Mouse (Mus musculus) stomach, embryonic 14.5 days (tissue): ENCODE results near the gene Nrros. TPM values are rescaled to one million over a fixed set of nuclear protein-coding genes. Genes with fewer than 3 reads are reported as not detected.
A peak's percentile ranks its signal among the peaks of the same experiment; 100 is the strongest.

Experiments
- ATAC-seq: fragments of 200-750 bp; cut with Nextera tagmentation; 2 replicates; pipeline ENCODE4 v1.8.0; 2017; ENCODE audit warnings: low read depth, moderate TSS enrichment; ENCODE audit not compliant: insufficient number of reproducible peaks, insufficient read depth, low FRiP score
- H3K27ac ChIP-seq: fragments of 300-500 bp; sonication (generic); 2 replicates; pipeline ENCODE4 v1.5.1; 2014; ENCODE audit warnings: mild to moderate bottlenecking, low read length, moderate library complexity, mixed read lengths
- H3K27me3 ChIP-seq: fragments of 300-500 bp; sonication (generic); 2 replicates; pipeline ENCODE4 v1.6.1; 2014; ENCODE audit warnings: low read length, control low read depth, mixed read lengths; ENCODE audit not compliant: control insufficient read depth, insufficient read depth
- H3K36me3 ChIP-seq: fragments of 300-500 bp; sonication (generic); 2 replicates; pipeline ENCODE4 v1.6.1; 2014; ENCODE audit warnings: mild to moderate bottlenecking, control low read depth, low read length, moderate library complexity, mixed read lengths; ENCODE audit not compliant: control insufficient read depth, insufficient read depth
- H3K4me1 ChIP-seq: fragments of 300-500 bp; sonication (generic); 2 replicates; pipeline ENCODE4 v1.6.1; 2014; ENCODE audit warnings: low read length, control low read depth, mixed read lengths; ENCODE audit not compliant: control insufficient read depth, insufficient read depth
- H3K4me2 ChIP-seq: fragments of 300-500 bp; sonication (generic); replicated peaks from 2 replicates; pipeline ENCODE4 v1.6.1; 2014; ENCODE audit warnings: low read depth, low read length, control low read depth
- H3K4me3 ChIP-seq: fragments of 300-500 bp; sonication (generic); 2 replicates; pipeline ENCODE4 v1.5.1; 2014; ENCODE audit warnings: low read depth, low read length, control low read depth
- H3K9ac ChIP-seq: fragments of 300-500 bp; sonication (generic); replicated peaks from 2 replicates; pipeline ENCODE4 v1.6.1; 2014; ENCODE audit warnings: low read depth, mild to moderate bottlenecking, control low read depth, low read length, moderate library complexity, mixed read lengths
- H3K9me3 ChIP-seq: fragments of 300-500 bp; sonication (generic); 2 replicates; pipeline ENCODE4 v1.6.1; 2016; ENCODE audit warnings: low read depth, low read length, control low read depth; ENCODE audit not compliant: control insufficient read depth
- WGBS: fragments of 180-500 bp; shearing (Covaris S2); extraction: QIAGEN DNeasy Blood & Tissue Kit; methylation state at CpG from one replicate; pipeline ENCODE4 v1.1.7; 2014; 5-methylcytosine and 5-hydroxymethylcytosine counted together
- polyA plus RNA-seq: library from polyadenylated mRNA; unstranded; fragments of >200 nt; fragmentation: Nextera tagmentation; extraction: Ambion mirVana; gene quantifications from 2 replicates; pipeline ENCODE4 v1.2.1, GENCODE M21; 2014

Nrros gene
- polyA plus RNA-seq, 1 experiment from 2014 or later = 16.0 TPM

DNA sequence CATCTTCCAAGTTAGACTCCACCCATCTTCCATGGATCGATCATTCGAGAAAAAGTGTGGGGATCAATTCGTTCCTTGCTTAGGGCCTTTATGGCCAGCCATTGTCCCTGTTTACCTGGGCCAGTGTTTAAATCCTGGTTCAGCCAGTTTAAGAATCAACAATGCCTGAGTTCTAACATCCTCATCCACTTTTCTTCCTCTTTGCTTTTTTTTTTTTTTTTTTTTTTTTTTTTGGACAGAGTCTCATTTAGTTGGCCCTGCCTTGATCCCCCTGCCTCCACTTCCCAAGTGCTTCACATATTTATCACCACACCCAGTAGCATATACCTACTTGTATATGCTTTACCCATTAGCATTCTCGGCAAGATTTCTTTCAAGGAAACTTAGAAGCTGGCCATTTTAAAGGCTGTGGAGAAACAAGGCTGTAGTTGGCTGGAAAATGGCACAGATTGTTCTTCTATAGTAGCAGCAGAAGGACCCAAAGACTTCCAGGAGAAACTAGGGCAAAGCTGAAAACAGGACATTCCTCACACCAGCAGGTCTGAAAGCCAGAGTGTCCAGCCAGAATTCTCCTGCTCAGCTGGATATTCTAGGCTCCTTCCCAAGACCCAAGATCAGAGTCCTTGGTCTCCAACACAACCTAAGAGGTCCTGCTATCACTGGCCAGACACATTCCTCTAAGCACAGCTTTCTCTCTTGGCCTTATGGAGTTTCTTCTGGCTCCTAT lies 2.6 kb upstream of the Nrros start:
- H3K4me3 ChIP-seq = no peak overlapping the region
- no peaks in the 10 kb centered on the region for H3K36me3 ChIP-seq
- H3K27me3 ChIP-seq = no peaks in the 10 kb centered on the region
- H3K27ac ChIP-seq = no peak overlapping the region
- no peak overlapping the region for H3K4me2 ChIP-seq
- H3K9ac ChIP-seq = no peak overlapping the region
- no peak for ATAC-seq
- H3K9me3 ChIP-seq = no peaks in the 10 kb centered on the region
- H3K4me1 ChIP-seq = peaks cover 5% of the 10 kb centered on the region; the same call in 1 of the 2 replicates
- 93% methylated on average over 4 of the region's 4 CpGs for WGBS

DNA sequence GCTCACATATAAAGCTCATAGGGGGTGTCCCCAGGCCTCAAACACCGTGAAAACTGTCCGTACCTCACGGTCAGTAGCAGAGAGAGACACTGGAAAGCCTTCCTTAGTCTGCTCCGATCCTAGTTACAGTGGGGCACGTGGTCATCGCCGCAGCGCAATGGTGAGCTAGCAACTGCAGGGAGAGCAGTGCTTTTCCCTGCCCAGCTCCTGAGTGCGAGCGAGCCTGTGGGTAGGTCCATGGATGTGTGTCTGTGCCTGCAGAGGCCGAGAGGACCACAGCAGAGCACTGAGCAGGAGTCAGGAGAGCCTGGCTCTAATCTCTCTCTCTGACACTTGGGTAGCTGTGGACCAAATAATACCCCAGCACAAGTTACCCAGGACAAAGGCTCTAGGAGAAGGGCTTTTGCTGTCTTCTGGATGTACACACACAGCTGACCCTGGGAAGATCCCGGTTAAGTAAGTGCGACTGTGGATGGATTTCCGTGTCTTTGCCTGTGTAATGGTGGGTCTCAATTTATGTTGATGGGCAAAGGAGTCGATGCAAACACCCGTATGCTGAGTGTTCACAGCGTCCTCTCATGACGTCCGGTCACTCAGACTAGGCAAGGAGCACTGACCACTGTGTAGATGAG lies 882 bp downstream of the Nrros start:
- Histone ChIP-seq H3K27ac (no peak overlapping the region), H3K9me3 (no peaks in the 10 kb centered on the region), H3K27me3 (no peaks in the 10 kb centered on the region), H3K36me3 (no peaks in the 10 kb centered on the region), H3K4me3 (peak overlapping the region; percentile 23; the same call in 1 of the 2 replicates), H3K4me1 (peaks cover 5% of the 10 kb centered on the region; the same call in 1 of the 2 replicates), H3K9ac (no peak overlapping the region), H3K4me2 (peak overlapping the region; percentile 67)
- ATAC-seq = no peak
- WGBS = 63% methylated on average over 19 of the region's 19 CpGs

DNA sequence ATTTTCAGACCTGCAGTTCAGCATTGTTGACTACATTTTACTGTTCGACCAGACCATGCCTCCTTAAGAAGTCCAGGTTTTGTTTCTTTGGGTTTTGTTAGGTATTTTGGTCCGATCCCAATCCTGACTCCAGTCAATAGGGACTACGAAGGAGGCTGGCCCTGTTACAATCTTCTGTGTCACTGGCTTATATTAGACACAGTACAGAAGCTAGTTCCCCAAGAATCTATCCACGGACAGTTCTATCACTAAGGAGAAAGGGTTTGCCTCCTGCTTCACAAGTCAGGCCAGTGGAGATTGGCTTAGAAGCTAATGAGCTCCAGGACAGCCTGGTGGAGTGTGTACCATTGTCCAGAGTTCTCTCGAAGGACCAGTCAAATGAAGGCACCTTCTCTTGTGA lies 1.5 kb downstream of the Nrros start:
- Histone ChIP-seq H3K4me2 (no peak overlapping the region; the same call in 1 of the 2 replicates), H3K4me3 (no peak overlapping the region), H3K27ac (no peak overlapping the region), H3K36me3 (no peaks in the 10 kb centered on the region), H3K9ac (no peak overlapping the region), H3K27me3 (no peaks in the 10 kb centered on the region), H3K9me3 (no peaks in the 10 kb centered on the region), H3K4me1 (peaks cover 5% of the 10 kb centered on the region; the same call in 1 of the 2 replicates)
- no peak for ATAC-seq
- WGBS = 77% methylated on average over 5 of the region's 5 CpGs

GRCm38 (mm10) chr16:32163392-32163791 lies 2.0 kb downstream of the Nrros start:
- H3K9me3 ChIP-seq = no peaks in the 10 kb centered on the region
- no peaks in the 10 kb centered on the region for H3K27me3 ChIP-seq
- peaks cover 5% of the 10 kb centered on the region; the same call in 1 of the 2 replicates for H3K4me1 ChIP-seq
- ATAC-seq = no peak
- H3K27ac ChIP-seq = no peak overlapping the region
- no peak overlapping the region for H3K4me2 ChIP-seq
- no peaks in the 10 kb centered on the region for H3K36me3 ChIP-seq
- no peak overlapping the region for H3K9ac ChIP-seq
- 81% methylated on average over 4 of the region's 4 CpGs for WGBS
- no peak overlapping the region for H3K4me3 ChIP-seq

- Histone ChIP-seq H3K36me3 (no peaks in the 10 kb centered on the region), H3K4me1 (peaks cover 5% of the 10 kb centered on the region; the same call in 1 of the 2 replicates), H3K9me3 (no peaks in the 10 kb centered on the region), H3K27me3 (no peaks in the 10 kb centered on the region), H3K27ac (no peak overlapping the region), H3K9ac (no peak overlapping the region), H3K4me2 (no peak overlapping the region), H3K4me3 (no peak overlapping the region)
- ATAC-seq = no peak
- WGBS = 86% methylated on average over 9 of the region's 9 CpGs
Observed at GRCm38 (mm10) chr16:32160742-32161323, 4.6 kb downstream of the Nrros start.

DNA sequence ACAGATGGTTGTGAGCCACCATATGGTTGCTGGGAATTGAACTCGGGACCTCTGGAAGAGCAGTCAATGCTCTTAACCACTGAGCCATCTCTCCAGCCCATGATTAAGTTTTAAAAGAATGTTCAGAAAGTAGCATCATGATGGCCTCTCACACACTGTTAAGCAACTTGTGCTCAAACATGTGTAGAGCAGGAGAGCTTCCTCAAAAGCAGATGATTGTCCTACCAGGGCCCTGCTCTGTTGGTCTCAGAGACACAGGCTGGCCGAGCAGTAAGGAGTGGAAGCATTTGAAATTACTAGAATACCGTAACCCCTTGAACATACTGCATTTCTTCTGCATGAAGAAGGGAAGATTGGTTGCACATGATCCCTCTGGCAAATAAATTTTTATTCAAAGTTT lies 6.4 kb downstream of the Nrros start:
- Histone ChIP-seq H3K27me3 (no peaks in the 10 kb centered on the region), H3K27ac (no peak overlapping the region), H3K9me3 (no peaks in the 10 kb centered on the region), H3K36me3 (no peaks in the 10 kb centered on the region), H3K4me3 (no peak overlapping the region), H3K4me2 (no peak overlapping the region), H3K9ac (no peak overlapping the region), H3K4me1 (no peaks in the 10 kb centered on the region)
- 90% methylated on average over 3 of the region's 3 CpGs for WGBS
- ATAC-seq = no peak

DNA sequence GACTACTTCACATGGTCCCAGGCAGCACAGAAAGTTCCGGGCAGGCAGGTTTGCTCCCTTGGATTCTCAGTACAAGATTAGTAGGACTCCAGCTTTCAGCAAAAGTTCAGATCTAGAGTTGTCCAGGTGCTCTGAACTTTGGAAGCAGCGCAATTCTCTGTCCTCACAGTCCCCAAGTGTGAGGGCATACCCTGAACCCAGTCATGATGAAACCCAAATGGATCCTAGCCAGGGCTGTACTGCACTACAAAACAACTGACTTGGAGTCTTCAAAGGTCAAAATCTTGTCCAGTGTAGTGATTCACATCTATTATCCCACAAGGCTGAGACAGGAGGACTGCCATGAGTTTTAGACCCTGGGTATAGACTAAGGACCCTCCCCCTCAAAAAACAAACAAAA lies 8.0 kb downstream of the Nrros start:
- H3K4me2 ChIP-seq = no peak overlapping the region
- H3K4me1 ChIP-seq = no peaks in the 10 kb centered on the region
- no peaks in the 10 kb centered on the region for H3K9me3 ChIP-seq
- 75% methylated on average over 2 of the region's 2 CpGs for WGBS
- no peaks in the 10 kb centered on the region for H3K27me3 ChIP-seq
- no peaks in the 10 kb centered on the region for H3K36me3 ChIP-seq
- ATAC-seq = no peak
- no peak overlapping the region for H3K27ac ChIP-seq
- H3K4me3 ChIP-seq = no peak overlapping the region
- H3K9ac ChIP-seq = no peak overlapping the region

- Histone ChIP-seq H3K9ac (no peak overlapping the region), H3K4me2 (no peak overlapping the region), H3K9me3 (no peaks in the 10 kb centered on the region), H3K4me3 (no peak overlapping the region), H3K4me1 (no peaks in the 10 kb centered on the region), H3K36me3 (no peaks in the 10 kb centered on the region), H3K27me3 (no peaks in the 10 kb centered on the region), H3K27ac (no peak overlapping the region)
- ATAC-seq = no peak
- 22% methylated on average over 3 of the region's 3 CpGs for WGBS
Observed at GRCm38 (mm10) chr16:32156719-32157118, 8.7 kb downstream of the Nrros start.
